19 mouse cellular contexts compared by ENCODE assay signal in genomic region chr11:67554276-67554675, GRCm38 (mm10).
A peak's percentile ranks its signal among the peaks of the same experiment; 100 is the strongest.
DNase-seq lines count a peak whose midpoint lies in the region; ATAC-seq lines count a peak whose summit lies in the region.
"Had no signal": no experiment of that assay in that cellular context is flagged by ENCODE, and none has a peak within 500 bp of the region (broad histone marks: within the 10 kb centered on the region; RNA-seq: fewer than 3 reads in every experiment).

No protein-coding gene starts in this region.

- H3K9me3 ChIP-seq in midbrain, embryonic 11.5 days (ENCODE audit: control insufficient read depth, low read length): no peaks in the 10 kb centered on the region
- H3K9me3 ChIP-seq in midbrain, embryonic 13.5 days: no peaks in the 10 kb centered on the region
- H3K9me3 ChIP-seq: forebrain, embryonic 10.5 days; hindbrain, embryonic 12.5 days; limb, embryonic 10.5 days had no signal

- H3K27ac ChIP-seq in midbrain, embryonic 11.5 days (ENCODE audit: low read depth, low read length): no peak overlapping the region
- H3K27ac ChIP-seq in midbrain, embryonic 13.5 days: no peak overlapping the region
- H3K27ac ChIP-seq: forebrain, embryonic 10.5 days; hindbrain, embryonic 12.5 days; limb, embryonic 10.5 days had no signal

- peak; percentile 70 to 79 for DNase-seq in cerebellum, postnatal 10 days
- no peak for DNase-seq in cerebellum, adult 9-10 months
- DNase-seq in frontal cortex, postnatal 36 days (ENCODE audit: low spot score in 2 of 2): peak; percentile 65 to 67
- DNase-seq in frontal cortex, postnatal 10 days (ENCODE audit: low spot score in 2 of 2): no peak
- DNase-seq in midbrain, embryonic 11.5 days (ENCODE audit: low spot score, missing footprints): peak; percentile 47
- peak; percentile 27 for DNase-seq in left cerebral cortex, postnatal 4 days
- DNase-seq in adrenal gland, postnatal 25 days: no peak
- DNase-seq: adrenal gland, postnatal 10 days; cerebellum, adult 11 months; cerebellum, postnatal 36 days; kidney, postnatal 25 days; lung, postnatal 4 days; spleen, adult 18-20 months; thymus, postnatal 14 days had no signal

- intact Hi-C loops in left cerebral cortex, postnatal 4 days (cut with DNase I): no loop called here

- H3K4me3 ChIP-seq in midbrain, embryonic 11.5 days (ENCODE audit: low read depth, low read length): no peak overlapping the region
- H3K4me3 ChIP-seq in midbrain, embryonic 13.5 days (replicated peaks): no peak overlapping the region
- H3K4me3 ChIP-seq: forebrain, embryonic 10.5 days; hindbrain, embryonic 12.5 days; limb, embryonic 10.5 days had no signal

- 95% methylated on average over 6 of the region's 6 CpGs for WGBS in midbrain, embryonic 11.5 days
- WGBS in midbrain, embryonic 13.5 days: 94% methylated on average over 6 of the region's 6 CpGs

- H3K4me1 ChIP-seq in midbrain, embryonic 11.5 days (ENCODE audit: control insufficient read depth, insufficient read depth, low read length): peaks cover 5% of the 10 kb centered on the region
- peaks cover 9% of the 10 kb centered on the region for H3K4me1 ChIP-seq in midbrain, embryonic 13.5 days (replicated peaks)

- no peaks in the 10 kb centered on the region for H3K36me3 ChIP-seq in midbrain, embryonic 11.5 days (ENCODE audit: control insufficient read depth, insufficient read depth, low read length)
- H3K36me3 ChIP-seq in midbrain, embryonic 13.5 days: no peaks in the 10 kb centered on the region
- H3K36me3 ChIP-seq: forebrain, embryonic 10.5 days; hindbrain, embryonic 12.5 days; limb, embryonic 10.5 days had no signal

- ATAC-seq in midbrain, embryonic 11.5 days (ENCODE audit: low FRiP score): no peak
- no peak for ATAC-seq in midbrain, embryonic 13.5 days
- ATAC-seq: intestine, postnatal 0 days had no signal

- no peak overlapping the region for H3K4me2 ChIP-seq in midbrain, embryonic 11.5 days
- H3K4me2 ChIP-seq in midbrain, embryonic 13.5 days (replicated peaks): no peak overlapping the region
- H3K4me2 ChIP-seq: hindbrain, embryonic 12.5 days had no signal

- no peak overlapping the region for H3K9ac ChIP-seq in midbrain, embryonic 11.5 days (ENCODE audit: low read length)
- H3K9ac ChIP-seq in midbrain, embryonic 13.5 days (replicated peaks): no peak overlapping the region
- H3K9ac ChIP-seq: hindbrain, embryonic 12.5 days had no signal

- H3K27me3 ChIP-seq in midbrain, embryonic 11.5 days (ENCODE audit: control insufficient read depth, insufficient read depth, low read length): no peaks in the 10 kb centered on the region
- H3K27me3 ChIP-seq in midbrain, embryonic 13.5 days: no peaks in the 10 kb centered on the region
- H3K27me3 ChIP-seq: hindbrain, embryonic 12.5 days had no signal

Comparison
In these comparisons a context has a peak if more than half of its experiments do, and no peak if none do; other contexts are left out.
1. DNase-seq: peak in cerebellum, postnatal 10 days (2 of 2), frontal cortex, postnatal 36 days (2 of 2), midbrain, embryonic 11.5 days (single experiment) and left cerebral cortex, postnatal 4 days (single experiment); none in cerebellum, adult 9-10 months (single experiment), frontal cortex, postnatal 10 days (0 of 2) and adrenal gland, postnatal 25 days (single experiment).